ENCODE assay signal across 8 mouse cellular contexts in the genomic region with DNA sequence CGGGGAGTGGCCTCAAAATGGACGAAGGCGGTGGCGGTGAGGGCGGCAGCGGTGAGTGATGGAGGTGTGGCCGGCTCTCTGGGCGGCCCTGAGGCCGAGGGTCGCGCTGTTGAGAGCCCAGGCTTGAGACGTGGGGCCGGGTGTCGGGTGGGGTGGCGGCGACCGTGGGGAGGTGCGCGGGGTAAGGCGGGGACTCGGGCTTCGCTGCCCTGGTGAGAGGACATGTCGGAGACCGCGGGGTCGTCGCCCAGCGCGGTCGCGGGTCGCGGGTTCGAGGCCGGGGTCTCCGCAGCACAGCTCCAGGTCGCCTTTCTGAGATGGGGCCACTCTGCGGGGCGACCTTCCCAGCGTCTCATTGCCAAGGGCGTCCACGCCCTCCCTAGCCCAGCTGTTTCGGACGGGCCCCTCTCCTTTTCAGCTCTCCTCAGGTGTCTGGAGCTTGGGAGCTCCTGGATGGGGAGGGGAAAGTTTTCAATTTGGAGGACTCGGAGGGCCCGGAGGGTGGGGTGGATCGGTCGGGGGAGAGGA. TPM values are rescaled to one million over a fixed set of nuclear protein-coding genes. Genes with fewer than 3 reads are reported as not detected.
DNase-seq lines count a peak whose midpoint lies in the region; ATAC-seq and TF ChIP-seq lines count a peak whose summit lies in the region.

No protein-coding gene starts in this region.

- no peak for TF ChIP-seq CTCF in G1E (IDR thresholded peaks at IDR 0.05; ENCODE audit: low read depth, low read length)

- H3K36me3 ChIP-seq in heart, embryonic 13.5 days, result no peaks in the 10 kb centered on the region
- peaks cover 9% of the 10 kb centered on the region for H3K36me3 ChIP-seq in G1E (replicated peaks)
- H3K36me3 ChIP-seq in forebrain, embryonic 13.5 days (ENCODE audit: poor library complexity, severe bottlenecking), result no peaks in the 10 kb centered on the region
- H3K36me3 ChIP-seq in stomach, embryonic 15.5 days, result no peaks in the 10 kb centered on the region

- peak overlapping the region; percentile 89 for H3K4me2 ChIP-seq in heart, embryonic 13.5 days
- peak overlapping the region; percentile 85 for H3K4me2 ChIP-seq in forebrain, embryonic 13.5 days
- H3K4me2 ChIP-seq in stomach, embryonic 15.5 days, result peak overlapping the region; percentile 70

- peak overlapping the region; percentile 86 for H3K27ac ChIP-seq in heart, embryonic 13.5 days (replicated peaks)
- H3K27ac ChIP-seq in forebrain, embryonic 13.5 days, result no peak overlapping the region; the same call in 1 of the 2 replicates
- H3K27ac ChIP-seq in stomach, embryonic 15.5 days, result peak overlapping the region; percentile 83

- H3K9me3 ChIP-seq in heart, embryonic 13.5 days, result no peaks in the 10 kb centered on the region
- H3K9me3 ChIP-seq in G1E (replicated peaks), result no peaks in the 10 kb centered on the region
- no peaks in the 10 kb centered on the region for H3K9me3 ChIP-seq in forebrain, embryonic 13.5 days (replicated peaks)
- no peaks in the 10 kb centered on the region for H3K9me3 ChIP-seq in stomach, embryonic 15.5 days

- H3K4me1 ChIP-seq in heart, embryonic 13.5 days, result peaks cover 74% of the 10 kb centered on the region
- H3K4me1 ChIP-seq in G1E (ENCODE audit: insufficient read depth, low read depth, low read length), result peaks cover 69% of the 10 kb centered on the region
- H3K4me1 ChIP-seq in forebrain, embryonic 13.5 days, result peaks cover 20% of the 10 kb centered on the region
- H3K4me1 ChIP-seq in stomach, embryonic 15.5 days, result peaks cover 26% of the 10 kb centered on the region

- peak; percentile 75 for ATAC-seq in heart, embryonic 13.5 days (ENCODE audit: extremely low read depth, insufficient number of reproducible peaks, low FRiP score, low TSS enrichment)
- ATAC-seq in G1E (ENCODE audit: extremely low read depth, insufficient number of reproducible peaks, low FRiP score, poor library complexity, severe bottlenecking), result no peak
- peak; percentile 81 for ATAC-seq in forebrain, embryonic 13.5 days
- peak; percentile 4; the same call in 1 of the 2 replicates for ATAC-seq in stomach, embryonic 15.5 days (ENCODE audit: insufficient read depth, low FRiP score, low read depth)

- H3K9ac ChIP-seq in heart, embryonic 13.5 days, result peak overlapping the region; percentile 95
- peak overlapping the region; percentile 80 for H3K9ac ChIP-seq in forebrain, embryonic 13.5 days
- H3K9ac ChIP-seq in stomach, embryonic 15.5 days, result peak overlapping the region; percentile 82

- peak overlapping the region; percentile 85 for H3K4me3 ChIP-seq in heart, embryonic 13.5 days
- peak overlapping the region; percentile 97 for H3K4me3 ChIP-seq in G1E (ENCODE audit: low read depth, low read length)
- peak overlapping the region; percentile 79 for H3K4me3 ChIP-seq in forebrain, embryonic 13.5 days
- H3K4me3 ChIP-seq in stomach, embryonic 15.5 days (replicated peaks), result peak overlapping the region; percentile 83

- under 1% methylated on average over 47 of the region's 48 CpGs for WGBS in heart, embryonic 13.5 days
- WGBS in forebrain, embryonic 13.5 days, result 2% methylated on average over 41 of the region's 48 CpGs
- 1% methylated on average over 48 of the region's 48 CpGs for WGBS in stomach, embryonic 15.5 days

- H3K27me3 ChIP-seq in heart, embryonic 13.5 days (replicated peaks), result no peaks in the 10 kb centered on the region
- H3K27me3 ChIP-seq in G1E (ENCODE audit: insufficient read depth, low read length), result no peaks in the 10 kb centered on the region
- no peaks in the 10 kb centered on the region for H3K27me3 ChIP-seq in forebrain, embryonic 13.5 days
- no peaks in the 10 kb centered on the region for H3K27me3 ChIP-seq in stomach, embryonic 15.5 days (replicated peaks)

- DNase-seq in heart, adult 9 months (ENCODE audit: low spot score in 2 of 2), result no peak
- no peak for DNase-seq in G1E (ENCODE audit: low spot score)
- DNase-seq in liver, result peak; percentile 70
- no peak for DNase-seq in spleen, adult 12 weeks (ENCODE audit: low spot score)
- no peak for DNase-seq in cerebellum, adult 18-20 months

RNA-seq across cellular contexts. Expression of a gene that starts 0.4 kb away (rescaled TPM):
- 36.8 and 41.4 TPM in 2 replicates for polyA plus RNA-seq in heart, embryonic 13.5 days (2015; fragmentation: Nextera tagmentation; extraction: Ambion mirVana)
- total RNA-seq in G1E (2014; fragmentation: Nextera tagmentation) (242 and 246 TPM in 2 replicates), G1E (2017) (174 and 191 TPM in 2 replicates)
- polyA plus RNA-seq in G1E (2012), result 70.4 and 76.3 TPM in 2 replicates
- 24.0 and 26.4 TPM in 2 replicates for polyA plus RNA-seq in forebrain, embryonic 13.5 days (2015; fragmentation: Nextera tagmentation; extraction: Ambion mirVana)
- 49.8 and 53.9 TPM in 2 replicates for polyA plus RNA-seq in stomach, embryonic 15.5 days (2015; fragmentation: Nextera tagmentation; extraction: Ambion mirVana)
